Mouse (Mus musculus) heart, embryonic 14.5 days (tissue): ENCODE results near the gene Herc1. TPM values are rescaled to one million over a fixed set of nuclear protein-coding genes. Genes with fewer than 3 reads are reported as not detected.

Experiments used
- ATAC-seq: fragments of 200-750 bp; cut with Nextera tagmentation; 2 replicates; pipeline ENCODE4 v1.8.0; 2017; ENCODE audit warnings: low read depth, moderate TSS enrichment; ENCODE audit not compliant: insufficient number of reproducible peaks, insufficient read depth, low FRiP score
- H3K27ac ChIP-seq, 2 experiments: fragments of 200-500 bp in 1 of 2; fragments of 300-500 bp in 1 of 2; sonication (generic) in 1 of 2; replicated peaks in 1 of 2; 2 replicates each; pipeline ENCODE4 v1.5.1; 2012 to 2014; ENCODE audit warnings: low read depth in 2 of 2, low read length in 2 of 2, control low read depth in 1 of 2, mild to moderate bottlenecking in 1 of 2, mixed read lengths in 1 of 2; ENCODE audit not compliant: control insufficient read depth in 1 of 2, insufficient read depth in 1 of 2
- H3K27me3 ChIP-seq: fragments of 300-500 bp; sonication (generic); 2 replicates; pipeline ENCODE4 v1.6.1; 2014; ENCODE audit warnings: mild to moderate bottlenecking, low read length, control low read depth; ENCODE audit not compliant: control insufficient read depth, insufficient read depth
- H3K36me3 ChIP-seq: fragments of 300-500 bp; sonication (generic); 2 replicates; pipeline ENCODE4 v1.6.1; 2014; ENCODE audit warnings: mild to moderate bottlenecking, control low read depth, low read length, mixed read lengths; ENCODE audit not compliant: control insufficient read depth, insufficient read depth
- H3K4me1 ChIP-seq, 2 experiments: fragments of 200-500 bp in 1 of 2; fragments of 300-500 bp in 1 of 2; sonication (generic) in 1 of 2; 2 replicates each; pipeline ENCODE4 v1.6.1; 2012 to 2014; ENCODE audit warnings: low read length in 2 of 2, control low read depth in 1 of 2, mixed read lengths in 1 of 2; ENCODE audit not compliant: control insufficient read depth in 2 of 2, insufficient read depth in 2 of 2
- H3K4me2 ChIP-seq: fragments of 300-500 bp; sonication (generic); 2 replicates; pipeline ENCODE4 v1.6.1; 2014; ENCODE audit warnings: mild to moderate bottlenecking, low read length
- H3K4me3 ChIP-seq, 2 experiments: fragments of 200-500 bp in 1 of 2; fragments of 300-500 bp in 1 of 2; sonication (generic) in 1 of 2; 2 replicates each; pipeline ENCODE4 v1.5.1; 2012 to 2014; ENCODE audit warnings: low read length in 2 of 2, mild to moderate bottlenecking in 2 of 2, control low read depth in 1 of 2, low read depth in 1 of 2, moderate library complexity in 1 of 2; ENCODE audit not compliant: control insufficient read depth in 1 of 2, insufficient read depth in 1 of 2
- H3K9ac ChIP-seq: fragments of 300-500 bp; sonication (generic); 2 replicates; pipeline ENCODE4 v1.6.1; 2014; ENCODE audit warnings: mild to moderate bottlenecking, low read length
- H3K9me3 ChIP-seq: fragments of 300-500 bp; sonication (generic); 2 replicates; pipeline ENCODE4 v1.6.1; 2016; ENCODE audit warnings: low read length, control low read depth; ENCODE audit not compliant: control insufficient read depth
- WGBS: fragments of 180-500 bp; shearing (Covaris S2); extraction: QIAGEN DNeasy Blood & Tissue Kit; methylation state at CpG from one replicate; pipeline ENCODE4 v1.1.7; 2014; 5-methylcytosine and 5-hydroxymethylcytosine counted together
- polyA plus RNA-seq: library from polyadenylated mRNA; unstranded; fragments of >200 nt; fragmentation: Nextera tagmentation; extraction: Ambion mirVana; gene quantifications from 2 replicates; pipeline ENCODE4 v1.2.1, GENCODE M21; 2014

The Herc1 gene
- polyA plus RNA-seq, result 22.7 and 23.1 TPM in 2 replicates

GRCm38 (mm10) chr9:66349860-66350787, at the start of gene Herc1:
Gene Herc1 (plus strand): TSS chr9:66350450.
- Histone ChIP-seq H3K9ac (peak within 1 kb of the TSS; percentile 96), H3K27me3 (no peaks in the 10 kb centered on the region), H3K4me3 (peak within 1 kb of the TSS; percentile 86 to 93), H3K9me3 (no peaks in the 10 kb centered on the region), H3K4me1 (peaks cover 3 to 24% of the 10 kb centered on the region in 2 experiments; a peak in 3 of 4 replicates), H3K36me3 (no peaks in the 10 kb centered on the region), H3K4me2 (peak within 1 kb of the TSS; percentile 79), H3K27ac (peak within 1 kb of the TSS; percentile 91 to 96)
- 0% methylated on average over 85 of the region's 85 CpGs for WGBS
- peak; percentile 84 for ATAC-seq

GRCm38 (mm10) chr9:66304320-66305090, 45.7 kb upstream of the Herc1 start:
- Histone ChIP-seq H3K9ac (no peak overlapping the region), H3K36me3 (no peaks in the 10 kb centered on the region), H3K27ac (no peak overlapping the region), H3K4me3 (no peak overlapping the region; a peak in 1 of 4 replicates), H3K27me3 (peaks cover 4% of the 10 kb centered on the region; the same call in 1 of the 2 replicates), H3K4me2 (peak overlapping the region; percentile 58), H3K9me3 (no peaks in the 10 kb centered on the region), H3K4me1 (no peaks in the 10 kb centered on the region)
- WGBS, result 93% methylated on average over 3 of the region's 3 CpGs
- no peak for ATAC-seq

DNA sequence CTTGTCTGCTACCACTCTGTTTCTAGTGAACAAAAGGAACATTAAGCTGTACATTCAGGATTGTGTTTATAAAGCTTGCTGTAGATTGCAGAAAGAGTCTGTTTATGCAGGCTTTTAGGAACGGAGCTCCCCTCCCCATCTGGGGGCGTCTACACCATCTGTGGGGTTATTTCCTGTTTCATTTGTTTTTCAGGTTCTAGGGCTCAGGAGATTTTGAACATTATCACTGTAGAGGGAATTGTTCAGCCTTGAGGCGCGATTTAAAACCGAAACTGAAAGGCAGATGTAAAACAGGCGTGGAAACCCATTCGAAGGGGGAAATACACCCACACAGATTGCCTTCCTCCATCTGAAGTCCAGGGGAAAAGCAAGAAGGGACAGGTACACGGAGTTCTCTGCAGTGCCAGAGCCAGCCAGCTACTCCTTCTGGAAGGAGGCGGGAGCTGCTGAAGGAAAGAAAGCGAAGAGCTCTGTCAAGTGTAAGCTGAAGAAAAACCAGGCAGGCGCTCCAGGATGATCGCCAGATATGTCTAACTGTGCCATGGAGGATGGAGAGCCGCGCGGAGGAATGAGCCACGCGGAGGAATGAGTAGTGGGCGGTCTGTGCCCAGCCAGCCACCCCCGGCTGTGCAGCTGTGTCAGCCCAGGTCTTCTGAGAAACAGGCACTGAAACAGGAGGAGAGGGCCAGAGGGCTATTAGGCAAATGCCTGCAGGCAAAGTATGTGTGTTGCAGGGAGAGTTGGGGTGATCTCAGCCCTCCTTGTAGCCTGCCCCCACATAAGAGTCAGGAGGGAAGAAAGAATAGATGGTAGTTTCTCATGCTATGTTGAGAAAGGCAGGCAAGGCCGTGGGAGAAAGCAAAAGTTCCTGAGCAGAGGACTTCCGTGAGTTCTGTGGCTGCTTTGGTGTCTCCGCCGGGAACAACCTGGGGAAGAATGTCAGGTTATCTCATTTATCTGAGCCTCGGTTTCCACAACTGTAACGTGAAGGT, 44.8 kb upstream of the Herc1 start:
- WGBS, result 33% methylated on average over 25 of the region's 25 CpGs
- H3K27ac ChIP-seq, result no peak overlapping the region
- peaks cover 4% of the 10 kb centered on the region; the same call in 1 of the 2 replicates for H3K27me3 ChIP-seq

GRCm38 (mm10) chr9:66306414-66306813, 43.8 kb upstream of the Herc1 start:
- H3K27me3 ChIP-seq, result peaks cover 4% of the 10 kb centered on the region; the same call in 1 of the 2 replicates
- H3K36me3 ChIP-seq, result no peaks in the 10 kb centered on the region
- H3K4me1 ChIP-seq, result no peaks in the 10 kb centered on the region
- no peak overlapping the region for H3K27ac ChIP-seq
- no peak overlapping the region for H3K4me2 ChIP-seq
- 75% methylated on average over 3 of the region's 3 CpGs for WGBS
- H3K9ac ChIP-seq, result no peak overlapping the region
- no peaks in the 10 kb centered on the region for H3K9me3 ChIP-seq
- no peak overlapping the region for H3K4me3 ChIP-seq
- ATAC-seq, result no peak

More for the DNA sequence above, 44.8 kb upstream of the Herc1 start:
- H3K36me3 ChIP-seq, result no peaks in the 10 kb centered on the region
- H3K9me3 ChIP-seq, result no peaks in the 10 kb centered on the region
- H3K9ac ChIP-seq, result no peak overlapping the region
- peak overlapping the region; percentile 23 to 33 for H3K4me3 ChIP-seq
- no peak for ATAC-seq
- H3K4me2 ChIP-seq, result peak overlapping the region; percentile 58
- H3K4me1 ChIP-seq, result no peaks in the 10 kb centered on the region

DNA sequence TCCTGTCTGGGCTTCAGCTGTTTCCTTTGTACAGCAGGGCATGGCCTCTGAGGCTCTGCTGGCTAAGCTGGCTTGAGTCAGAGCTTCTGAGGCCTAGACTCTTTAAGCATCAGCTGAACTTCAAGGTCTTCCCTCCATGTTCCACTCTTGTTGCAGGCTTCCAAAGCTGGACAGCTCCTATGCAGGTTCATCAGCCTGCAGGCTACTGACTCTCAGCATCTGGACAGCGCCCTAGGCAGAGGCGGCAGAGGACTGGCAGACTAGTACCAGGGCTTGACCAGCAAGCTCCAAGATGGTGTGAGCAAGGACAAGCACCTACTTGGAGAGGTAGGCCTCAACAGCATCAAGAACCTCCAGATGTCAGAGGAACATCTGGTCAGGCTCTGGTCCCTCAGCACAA, 42.9 kb upstream of the Herc1 start:
- no peak overlapping the region for H3K27ac ChIP-seq
- WGBS, result 13% methylated on average over 2 of the region's 2 CpGs
- no peaks in the 10 kb centered on the region for H3K9me3 ChIP-seq
- no peaks in the 10 kb centered on the region for H3K4me1 ChIP-seq
- ATAC-seq, result no peak
- H3K9ac ChIP-seq, result no peak overlapping the region
- no peaks in the 10 kb centered on the region for H3K36me3 ChIP-seq
- H3K27me3 ChIP-seq, result peaks cover 4% of the 10 kb centered on the region; the same call in 1 of the 2 replicates
- no peak overlapping the region for H3K4me2 ChIP-seq
- H3K4me3 ChIP-seq, result no peak overlapping the region

- no peak for ATAC-seq
- Histone ChIP-seq H3K4me2 (no peak overlapping the region), H3K9ac (no peak overlapping the region), H3K4me3 (no peak overlapping the region), H3K27me3 (peaks cover 4% of the 10 kb centered on the region; the same call in 1 of the 2 replicates), H3K36me3 (no peaks in the 10 kb centered on the region), H3K27ac (no peak overlapping the region), H3K9me3 (no peaks in the 10 kb centered on the region), H3K4me1 (no peaks in the 10 kb centered on the region)
- 54% methylated on average over 4 of the region's 4 CpGs for WGBS
Observed at GRCm38 (mm10) chr9:66308741-66309140, 41.5 kb upstream of the Herc1 start.
